Mouse (Mus musculus) intestine, postnatal 0 days (tissue): Measurements from ENCODE around the gene Ankrd13b. TPM values are rescaled to one million over a fixed set of nuclear protein-coding genes. Genes with fewer than 3 reads are reported as not detected.

Source experiments
- ATAC-seq: fragments of 200-750 bp; cut with Nextera tagmentation; 2 replicates; pipeline ENCODE4 v1.8.0; 2017; ENCODE audit warnings: mild to moderate bottlenecking, moderate TSS enrichment, moderate library complexity
- H3K27ac ChIP-seq: fragments of 300-500 bp; sonication (generic); 2 replicates; pipeline ENCODE4 v1.5.1; 2014; ENCODE audit warnings: mild to moderate bottlenecking, low read depth, low read length, moderate library complexity
- H3K27me3 ChIP-seq: fragments of 300-500 bp; sonication (generic); replicated peaks from 2 replicates; pipeline ENCODE4 v1.6.1; 2014; ENCODE audit warnings: low read length, mixed read lengths; ENCODE audit not compliant: control insufficient read depth, insufficient read depth
- H3K36me3 ChIP-seq: fragments of 300-500 bp; sonication (generic); 2 replicates; pipeline ENCODE4 v1.6.1; 2014; ENCODE audit warnings: mild to moderate bottlenecking, moderate library complexity; ENCODE audit not compliant: control insufficient read depth, insufficient read depth
- H3K4me1 ChIP-seq: fragments of 300-500 bp; sonication (generic); replicated peaks from 2 replicates; pipeline ENCODE4 v1.6.1; 2014; ENCODE audit warnings: antibody characterized with exemption, low read length, mixed read lengths; ENCODE audit not compliant: control insufficient read depth, insufficient read depth
- H3K4me2 ChIP-seq: fragments of 300-500 bp; sonication (generic); replicated peaks from 2 replicates; pipeline ENCODE4 v1.6.1; 2014; ENCODE audit warnings: low read depth, mild to moderate bottlenecking, moderate library complexity
- H3K4me3 ChIP-seq: fragments of 300-500 bp; sonication (generic); 2 replicates; pipeline ENCODE4 v1.5.1; 2014; ENCODE audit warnings: low read depth, low read length
- H3K9ac ChIP-seq: fragments of 300-500 bp; sonication (generic); 2 replicates; pipeline ENCODE4 v1.6.1; 2014; ENCODE audit warnings: mild to moderate bottlenecking, low read depth, low read length
- H3K9me3 ChIP-seq: fragments of 300-500 bp; sonication (generic); 2 replicates; pipeline ENCODE4 v1.6.1; 2016; ENCODE audit warnings: mixed run types; ENCODE audit not compliant: control insufficient read depth
- CTCF ChIP-seq: sonication (generic); IDR thresholded peaks from 2 replicates; pipeline ENCODE4 v1.5.1; 2016; ENCODE audit warnings: low read depth, mild to moderate bottlenecking, control low read depth, antibody characterized with exemption, moderate library complexity
- WGBS: fragments of 180-500 bp; shearing (Covaris S2); extraction: QIAGEN DNeasy Blood & Tissue Kit; methylation state at CpG from one replicate; pipeline ENCODE4 v1.1.7; 2014; 5-methylcytosine and 5-hydroxymethylcytosine counted together
- polyA plus RNA-seq: library from polyadenylated mRNA; unstranded; fragments of >200 nt; fragmentation: Nextera tagmentation; extraction: Ambion mirVana; gene quantifications from 2 replicates; pipeline ENCODE4 v1.2.1, GENCODE M21; 2015

Ankrd13b gene
- polyA plus RNA-seq, 1 experiment from 2014 or later = 2.1 TPM

DNA sequence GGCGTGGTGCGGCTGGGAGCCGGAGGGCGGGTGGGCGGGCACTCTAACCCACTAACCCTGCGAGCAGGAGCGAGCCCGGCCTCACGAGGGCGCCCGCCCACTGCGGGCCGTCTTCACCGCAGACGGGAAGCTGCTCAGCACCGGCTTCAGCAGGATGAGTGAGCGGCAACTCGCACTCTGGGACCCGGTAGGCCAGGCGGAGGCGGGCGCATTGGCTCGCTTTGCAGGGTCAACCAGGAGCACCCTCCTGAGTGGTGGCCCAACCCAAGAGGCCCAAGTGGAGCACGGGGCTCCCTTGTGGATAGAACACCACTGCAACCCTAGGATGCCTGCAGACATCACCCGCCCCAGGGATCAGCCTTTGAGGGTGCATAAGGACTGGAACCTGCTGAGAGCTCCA lies 22.3 kb downstream of the Ankrd13b start:
- peaks cover 46% of the 10 kb centered on the region for H3K27me3 ChIP-seq
- H3K9me3 ChIP-seq = no peaks in the 10 kb centered on the region
- H3K36me3 ChIP-seq = peaks cover 10% of the 10 kb centered on the region; the same call in 1 of the 2 replicates
- H3K4me2 ChIP-seq = peak overlapping the region; percentile 56
- no peak overlapping the region for H3K27ac ChIP-seq
- peak; percentile 54 for ATAC-seq
- H3K4me1 ChIP-seq = no peaks in the 10 kb centered on the region; the same call in 1 of the 2 replicates
- peak; percentile 76 for TF ChIP-seq CTCF
- peak overlapping the region; percentile 17 for H3K4me3 ChIP-seq
- WGBS = 4% methylated on average over 25 of the region's 25 CpGs
- H3K9ac ChIP-seq = no peak overlapping the region

GRCm38 (mm10) chr11:77466544-77466943 lies 22.9 kb downstream of the Ankrd13b start:
- H3K4me1 ChIP-seq = no peaks in the 10 kb centered on the region; the same call in 1 of the 2 replicates
- H3K4me2 ChIP-seq = 0 out of 2 replicates have a peak overlapping the region, but pooled peaks have one; percentile 56
- H3K36me3 ChIP-seq = peaks cover 6% of the 10 kb centered on the region; the same call in 1 of the 2 replicates
- TF ChIP-seq CTCF = no peak
- H3K4me3 ChIP-seq = no peak overlapping the region
- WGBS = 36% methylated on average over 9 of the region's 9 CpGs
- no peak overlapping the region for H3K9ac ChIP-seq
- H3K9me3 ChIP-seq = no peaks in the 10 kb centered on the region
- H3K27ac ChIP-seq = no peak overlapping the region
- ATAC-seq = no peak
- H3K27me3 ChIP-seq = peaks cover 47% of the 10 kb centered on the region

GRCm38 (mm10) chr11:77465111-77465510 lies 24.4 kb downstream of the Ankrd13b start:
- no peaks in the 10 kb centered on the region; the same call in 1 of the 2 replicates for H3K4me1 ChIP-seq
- no peaks in the 10 kb centered on the region for H3K36me3 ChIP-seq
- no peak for ATAC-seq
- 76% methylated on average over 3 of the region's 3 CpGs for WGBS
- TF ChIP-seq CTCF = no peak
- H3K9ac ChIP-seq = no peak overlapping the region
- H3K27ac ChIP-seq = no peak overlapping the region
- no peak overlapping the region for H3K4me2 ChIP-seq
- no peaks in the 10 kb centered on the region for H3K9me3 ChIP-seq
- peaks cover 50% of the 10 kb centered on the region for H3K27me3 ChIP-seq
- no peak overlapping the region for H3K4me3 ChIP-seq

DNA sequence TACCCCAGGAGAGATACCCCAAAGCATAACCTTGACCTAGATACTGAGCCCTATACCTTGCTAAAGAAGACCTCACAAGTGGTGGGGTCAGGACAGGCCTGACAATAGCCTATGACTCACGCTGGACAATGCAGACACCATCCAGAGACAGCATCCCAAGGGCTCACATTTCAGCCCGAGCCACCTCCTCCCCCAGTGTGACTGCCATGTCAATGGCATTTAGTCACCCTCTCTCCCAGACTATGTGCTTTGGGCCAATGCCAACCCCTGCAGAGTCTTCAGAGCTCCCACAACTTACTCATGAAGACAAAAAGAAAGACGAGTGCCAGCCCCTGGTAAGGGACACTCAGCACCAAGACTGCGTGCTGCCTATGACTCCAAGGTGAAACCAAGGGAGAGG lies 24.8 kb downstream of the Ankrd13b start:
- no peak for ATAC-seq
- H3K9me3 ChIP-seq = no peaks in the 10 kb centered on the region
- H3K4me3 ChIP-seq = no peak overlapping the region
- no peaks in the 10 kb centered on the region for H3K36me3 ChIP-seq
- H3K27me3 ChIP-seq = peaks cover 50% of the 10 kb centered on the region
- no peak for TF ChIP-seq CTCF
- no peaks in the 10 kb centered on the region; the same call in 1 of the 2 replicates for H3K4me1 ChIP-seq
- H3K27ac ChIP-seq = no peak overlapping the region
- H3K9ac ChIP-seq = no peak overlapping the region
- WGBS = 67% methylated on average over 4 of the region's 4 CpGs
- no peak overlapping the region for H3K4me2 ChIP-seq

- no peak for TF ChIP-seq CTCF
- H3K27ac ChIP-seq = no peak overlapping the region
- H3K4me3 ChIP-seq = no peak overlapping the region
- H3K36me3 ChIP-seq = no peaks in the 10 kb centered on the region
- H3K4me1 ChIP-seq = no peaks in the 10 kb centered on the region; the same call in 1 of the 2 replicates
- H3K9ac ChIP-seq = no peak overlapping the region
- peaks cover 50% of the 10 kb centered on the region for H3K27me3 ChIP-seq
- no peak for ATAC-seq
- WGBS = 73% methylated on average over 10 of the region's 10 CpGs
- no peak overlapping the region for H3K4me2 ChIP-seq
- no peaks in the 10 kb centered on the region for H3K9me3 ChIP-seq
Observed at GRCm38 (mm10) chr11:77463786-77464185, 25.7 kb downstream of the Ankrd13b start.

- Histone ChIP-seq H3K27me3 (peaks cover 46% of the 10 kb centered on the region), H3K4me3 (peak overlapping the region; percentile 57), H3K9me3 (no peaks in the 10 kb centered on the region), H3K9ac (no peak overlapping the region), H3K27ac (no peak overlapping the region), H3K4me1 (no peaks in the 10 kb centered on the region; the same call in 1 of the 2 replicates), H3K4me2 (peak overlapping the region; percentile 96), H3K36me3 (no peaks in the 10 kb centered on the region)
- no peak for ATAC-seq
- no peak for TF ChIP-seq CTCF
- 45% methylated on average over 8 of the region's 8 CpGs for WGBS
Observed at GRCm38 (mm10) chr11:77463101-77463445, 26.4 kb downstream of the Ankrd13b start.
